Mouse (Mus musculus) kidney, embryonic 16.5 days (tissue): ENCODE measurements around the gene Dyrk3. TPM values are rescaled to one million over a fixed set of nuclear protein-coding genes. Genes with fewer than 3 reads are reported as not detected.

Source experiments
- polyA plus RNA-seq: library from polyadenylated mRNA; unstranded; fragments of >200 nt; fragmentation: Nextera tagmentation; extraction: Ambion mirVana; gene quantifications from 2 replicates; pipeline ENCODE4 v1.2.1, GENCODE M21; 2015

The Dyrk3 gene
- polyA plus RNA-seq, 1 experiment from 2014 or later: 6.1 TPM

Other genes starting within 250 kb of the Dyrk3 start
- not detected in 2 replicates for gene Il20, start 226.9 kb downstream of the Dyrk3 start, polyA plus RNA-seq
- gene Il19, start 198.2 kb downstream of the Dyrk3 start, polyA plus RNA-seq: 0.17 TPM in 1 of 2 replicates, not detected in the other
- not detected in 2 replicates for gene Il10, start 118.5 kb downstream of the Dyrk3 start, polyA plus RNA-seq
- 26.5 and 43.9 TPM in 2 replicates for gene Mapkapk2, start 40.5 kb downstream of the Dyrk3 start, polyA plus RNA-seq
- 70.0 and 70.5 TPM in 2 replicates for gene Eif2d, start 14.8 kb upstream of the Dyrk3 start, polyA plus RNA-seq
- 2.6 and 3.1 TPM in 2 replicates for gene Rassf5, start 106.9 kb upstream of the Dyrk3 start, polyA plus RNA-seq
- 4.8 and 5.5 TPM in 2 replicates for gene Ikbke, start 141.3 kb upstream of the Dyrk3 start, polyA plus RNA-seq